Mouse (Mus musculus) midbrain, embryonic 14.5 days (tissue): ENCODE results near the gene Ago3. TPM values are rescaled to one million over a fixed set of nuclear protein-coding genes. Genes with fewer than 3 reads are reported as not detected.
A peak's percentile ranks its signal among the peaks of the same experiment; 100 is the strongest.

Experiments used
- ATAC-seq: fragments of 200-750 bp; cut with Nextera tagmentation; 2 replicates; pipeline ENCODE4 v1.8.0; 2017; ENCODE audit warnings: moderate number of reproducible peaks, moderate library complexity; ENCODE audit not compliant: low FRiP score, low TSS enrichment
- DNase-seq: peaks from one replicate; pipeline ENCODE4 v3.0.0-alpha.2; 2015
- H3K27ac ChIP-seq: fragments of 300-500 bp; sonication (generic); replicated peaks from 2 replicates; pipeline ENCODE4 v1.5.1; 2014; ENCODE audit warnings: mild to moderate bottlenecking, low read depth, low read length, moderate library complexity
- H3K27me3 ChIP-seq: fragments of 300-500 bp; sonication (generic); 2 replicates; pipeline ENCODE4 v1.6.1; 2014; ENCODE audit warnings: low read length, control low read depth, mixed read lengths; ENCODE audit not compliant: control insufficient read depth, insufficient read depth
- H3K36me3 ChIP-seq: fragments of 300-500 bp; sonication (generic); 2 replicates; pipeline ENCODE4 v1.6.1; 2014; ENCODE audit warnings: low read length, control low read depth; ENCODE audit not compliant: control insufficient read depth, insufficient read depth
- H3K4me1 ChIP-seq: fragments of 300-500 bp; sonication (generic); 2 replicates; pipeline ENCODE4 v1.6.1; 2014; ENCODE audit warnings: mild to moderate bottlenecking, antibody characterized with exemption, low read length, control low read depth; ENCODE audit not compliant: control insufficient read depth, insufficient read depth
- H3K4me2 ChIP-seq: fragments of 300-500 bp; sonication (generic); 2 replicates; pipeline ENCODE4 v1.6.1; 2014; ENCODE audit warnings: mild to moderate bottlenecking, low read length, moderate library complexity
- H3K4me3 ChIP-seq: fragments of 300-500 bp; sonication (generic); replicated peaks from 2 replicates; pipeline ENCODE4 v1.5.1; 2014; ENCODE audit warnings: low read depth, low read length
- H3K9ac ChIP-seq: fragments of 300-500 bp; sonication (generic); replicated peaks from 2 replicates; pipeline ENCODE4 v1.6.1; 2014; ENCODE audit warnings: mild to moderate bottlenecking, low read length, moderate library complexity
- H3K9me3 ChIP-seq: fragments of 300-500 bp; sonication (generic); 2 replicates; pipeline ENCODE4 v1.6.1; 2016; ENCODE audit warnings: low read length, control low read depth, mixed read lengths; ENCODE audit not compliant: control insufficient read depth
- WGBS: fragments of 180-500 bp; shearing (Covaris S2); extraction: QIAGEN DNeasy Blood & Tissue Kit; methylation state at CpG from one replicate; pipeline ENCODE4 v1.1.7; 2014; 5-methylcytosine and 5-hydroxymethylcytosine counted together
- polyA plus RNA-seq: library from polyadenylated mRNA; unstranded; fragments of >200 nt; fragmentation: Nextera tagmentation; extraction: Ambion mirVana; gene quantifications from 2 replicates; pipeline ENCODE4 v1.2.1, GENCODE M21; 2014

Gene Ago3
- polyA plus RNA-seq, 1 experiment from 2014 or later: 14.8 TPM

DNA sequence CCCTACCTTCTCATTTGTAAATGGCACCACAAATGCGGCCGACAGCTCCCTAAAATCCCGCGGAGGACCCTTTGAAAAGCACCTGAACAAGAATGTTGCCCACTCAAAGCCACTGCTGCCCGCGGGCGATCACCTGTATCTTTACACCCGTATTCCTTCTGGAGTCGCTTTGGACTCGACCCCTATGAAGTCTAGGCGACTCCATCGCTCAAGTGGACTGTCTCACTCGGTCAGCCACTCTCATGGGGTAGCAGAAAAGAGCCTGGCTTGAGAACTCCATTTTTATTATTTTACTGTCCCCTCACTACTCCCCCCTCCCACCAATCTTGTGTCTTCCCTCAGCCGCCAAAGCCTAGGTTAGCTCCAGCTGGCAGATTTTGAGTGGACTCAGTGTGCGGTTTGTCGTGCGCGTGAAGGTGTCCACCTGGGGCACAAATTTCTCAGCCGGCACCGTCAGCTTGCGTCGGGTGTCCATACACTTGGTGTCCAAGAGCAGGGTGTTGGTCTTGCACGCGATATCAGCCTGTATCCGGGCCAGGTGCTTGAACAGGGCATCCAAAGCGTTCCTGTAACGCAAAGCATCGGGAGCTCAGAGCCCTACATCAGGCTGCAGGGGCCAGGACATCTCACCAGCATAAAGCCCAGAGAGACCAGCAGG is 107.4 kb downstream of the Ago3 start:
- H3K4me2 ChIP-seq: peak overlapping the region; percentile 65
- peaks cover 7% of the 10 kb centered on the region; the same call in 1 of the 2 replicates for H3K27me3 ChIP-seq
- peaks cover 15% of the 10 kb centered on the region for H3K36me3 ChIP-seq
- H3K27ac ChIP-seq: no peak overlapping the region
- no peak overlapping the region; the same call in 1 of the 2 replicates for H3K9ac ChIP-seq
- peak overlapping the region; percentile 70 for H3K4me3 ChIP-seq
- no peak for DNase-seq
- peak; percentile 38 for ATAC-seq
- H3K4me1 ChIP-seq: peaks cover 12% of the 10 kb centered on the region
- H3K9me3 ChIP-seq: no peaks in the 10 kb centered on the region
- 57% methylated on average over 28 of the region's 28 CpGs for WGBS

DNA sequence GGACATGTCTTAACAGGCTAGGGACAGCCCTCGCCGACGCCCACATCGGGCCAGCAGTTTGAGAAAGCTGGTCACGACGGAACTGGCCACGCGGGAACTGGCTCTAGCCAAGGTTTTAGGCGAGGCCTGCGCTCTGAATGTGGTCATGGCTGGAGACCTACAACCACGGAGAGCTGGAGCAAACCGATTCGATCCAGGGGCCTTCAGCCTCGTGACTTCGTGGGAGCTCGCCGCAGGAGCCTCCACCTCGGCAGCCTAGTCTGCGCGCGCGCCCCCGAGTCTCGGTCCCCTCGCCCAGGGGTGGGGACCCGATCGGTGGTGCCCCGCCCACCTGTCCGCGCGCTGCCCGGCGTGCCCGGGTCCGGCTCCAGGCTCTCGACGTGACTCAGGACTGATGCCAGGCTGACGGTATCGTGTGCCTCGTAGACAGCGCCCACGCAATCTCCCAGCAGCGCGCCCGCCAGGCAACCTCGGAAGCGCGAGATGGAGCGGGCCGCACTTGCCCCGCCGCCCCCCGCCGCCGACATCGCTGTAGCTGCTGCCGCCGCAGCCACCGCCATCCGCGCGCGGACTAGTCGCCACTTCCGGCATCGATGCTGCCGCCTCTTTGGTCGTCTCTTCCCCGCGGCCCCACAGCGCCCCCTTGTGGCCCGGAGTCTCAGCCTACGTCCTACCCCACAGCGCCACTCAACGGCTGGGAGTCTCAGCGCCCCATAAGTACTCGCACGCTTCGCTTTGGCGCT is 108.1 kb downstream of the Ago3 start, which contains the start of gene Adprhl2:
Adprhl2 (minus strand) TSS at position 593 of the 743 bp plus-strand sequence.
- under 1% methylated on average over 80 of the region's 80 CpGs for WGBS
- DNase-seq: peak; percentile 99
- Histone ChIP-seq H3K4me2 (peak within 1 kb of the TSS; percentile 65), H3K27ac (peak within 1 kb of the TSS; percentile 84), H3K36me3 (peaks cover 22% of the 10 kb centered on the region), H3K9ac (peak within 1 kb of the TSS; percentile 68), H3K9me3 (no peaks in the 10 kb centered on the region), H3K27me3 (peaks cover 7% of the 10 kb centered on the region; the same call in 1 of the 2 replicates), H3K4me3 (peak within 1 kb of the TSS; percentile 70), H3K4me1 (peaks cover 12% of the 10 kb centered on the region)
- peak; percentile 89 for ATAC-seq

DNA sequence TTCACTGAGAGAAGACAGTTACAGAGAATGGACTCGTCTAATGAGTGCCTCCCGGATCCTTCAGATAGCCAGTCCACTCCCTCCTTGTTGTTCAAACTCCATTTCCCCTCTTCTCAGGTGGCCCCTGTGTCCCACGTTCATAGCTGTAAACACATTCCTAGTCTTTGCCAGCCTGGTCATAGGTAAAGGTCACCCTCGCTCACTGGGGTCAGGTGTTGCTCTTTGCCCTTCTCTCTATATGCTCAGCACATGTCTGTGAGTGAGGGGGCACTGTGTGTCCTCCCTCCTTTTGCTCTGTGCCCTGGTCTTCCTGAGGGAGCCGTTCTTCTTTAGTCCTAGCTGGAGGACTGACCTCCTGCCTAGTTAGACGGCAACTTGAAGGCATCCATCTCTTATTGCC is 109.5 kb downstream of the Ago3 start:
- Histone ChIP-seq H3K36me3 (peaks cover 34% of the 10 kb centered on the region), H3K4me1 (peaks cover 8% of the 10 kb centered on the region), H3K27me3 (peaks cover 7% of the 10 kb centered on the region; the same call in 1 of the 2 replicates), H3K9me3 (no peaks in the 10 kb centered on the region), H3K27ac (no peak overlapping the region), H3K4me2 (no peak overlapping the region; the same call in 1 of the 2 replicates), H3K9ac (no peak overlapping the region), H3K4me3 (no peak overlapping the region)
- 94% methylated on average over 6 of the region's 6 CpGs for WGBS
- DNase-seq (no peak), ATAC-seq (no peak)

DNA sequence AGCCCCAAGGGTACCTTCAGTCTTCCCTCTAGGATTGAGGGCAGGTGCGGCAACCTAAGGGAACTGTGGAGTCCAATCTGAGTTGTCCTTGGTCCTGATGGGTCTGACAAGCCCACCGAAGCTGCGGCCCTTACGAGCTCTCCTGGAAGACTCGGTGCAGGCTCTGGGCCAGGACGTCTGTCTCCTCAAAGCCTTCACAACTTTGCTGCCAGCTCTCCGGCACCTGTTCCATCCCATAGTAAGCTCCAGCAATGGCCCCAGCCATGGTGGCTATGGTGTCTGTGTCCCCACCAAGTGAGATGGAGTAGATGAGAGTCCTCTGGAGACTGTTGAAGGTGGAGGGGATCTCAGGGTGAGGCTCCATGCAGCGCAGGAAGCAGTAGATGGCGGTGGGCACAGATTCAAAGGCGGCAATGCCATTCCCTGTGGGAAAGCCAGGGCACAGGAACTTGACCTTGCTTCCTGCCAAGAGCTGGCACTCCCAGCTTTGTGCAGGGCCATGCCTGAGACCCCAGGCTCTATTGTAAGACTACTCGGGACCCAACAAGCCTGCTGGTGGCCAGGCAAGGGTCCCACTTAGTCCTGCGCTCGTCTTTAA is 112.8 kb downstream of the Ago3 start:
- Histone ChIP-seq H3K27me3 (no peaks in the 10 kb centered on the region), H3K27ac (no peak overlapping the region), H3K4me2 (no peak overlapping the region), H3K4me1 (peaks cover 8% of the 10 kb centered on the region), H3K9ac (no peak overlapping the region), H3K9me3 (no peaks in the 10 kb centered on the region), H3K4me3 (no peak overlapping the region), H3K36me3 (peaks cover 37% of the 10 kb centered on the region)
- ATAC-seq (no peak), DNase-seq (no peak)
- 96% methylated on average over 13 of the region's 13 CpGs for WGBS

DNA sequence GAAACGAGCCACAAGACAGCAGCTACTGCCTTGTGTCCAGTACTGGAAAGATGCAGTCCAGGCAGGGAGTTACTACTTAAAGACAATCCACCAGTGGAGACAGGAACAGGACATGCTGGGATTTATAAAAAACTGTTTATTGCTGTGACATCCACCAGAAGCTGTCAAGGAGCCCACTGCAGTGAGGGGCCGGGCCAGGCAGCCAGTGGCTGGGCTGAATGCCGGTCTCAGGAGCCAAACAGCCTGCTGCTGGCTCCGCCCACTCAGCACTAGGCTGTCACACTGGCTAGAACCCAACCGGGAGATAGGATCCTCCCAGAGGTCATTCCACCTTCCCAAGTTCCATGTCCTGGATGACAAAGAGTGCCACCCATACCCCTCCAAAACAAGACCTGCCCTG is 113.4 kb downstream of the Ago3 start:
- Histone ChIP-seq H3K4me3 (no peak overlapping the region), H3K27me3 (no peaks in the 10 kb centered on the region), H3K9me3 (no peaks in the 10 kb centered on the region), H3K9ac (no peak overlapping the region), H3K27ac (no peak overlapping the region), H3K4me2 (no peak overlapping the region), H3K36me3 (peaks cover 37% of the 10 kb centered on the region), H3K4me1 (peaks cover 8% of the 10 kb centered on the region)
- DNase-seq (no peak), ATAC-seq (no peak)
- WGBS: 52% methylated on average over 5 of the region's 5 CpGs

DNA sequence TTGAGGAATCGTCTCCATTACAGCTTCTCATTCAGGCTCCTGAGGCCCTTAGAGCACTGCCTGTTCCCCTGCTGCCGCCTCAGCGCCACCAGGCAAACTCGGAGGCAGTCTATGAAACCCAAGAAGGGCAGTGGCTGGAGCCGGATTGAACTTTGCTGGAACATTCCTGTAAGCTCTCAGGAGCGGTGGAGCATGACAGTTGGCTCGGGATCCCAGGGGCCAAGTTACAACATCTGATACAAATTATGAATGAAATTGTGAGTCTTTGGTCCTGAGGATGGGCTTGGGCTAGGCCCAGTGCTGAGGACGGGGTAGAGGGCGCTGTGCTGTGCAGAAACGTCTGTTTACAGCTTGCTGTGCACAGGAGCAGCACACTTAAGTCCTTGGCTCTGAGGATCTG is 115.0 kb downstream of the Ago3 start:
- no peak for ATAC-seq
- Histone ChIP-seq H3K9me3 (no peaks in the 10 kb centered on the region), H3K27ac (no peak overlapping the region), H3K4me1 (no peaks in the 10 kb centered on the region), H3K36me3 (peaks cover 37% of the 10 kb centered on the region), H3K27me3 (no peaks in the 10 kb centered on the region), H3K4me2 (no peak overlapping the region), H3K9ac (no peak overlapping the region; the same call in 1 of the 2 replicates), H3K4me3 (no peak overlapping the region)
- WGBS: 40% methylated on average over 10 of the region's 10 CpGs
- DNase-seq: no peak

DNA sequence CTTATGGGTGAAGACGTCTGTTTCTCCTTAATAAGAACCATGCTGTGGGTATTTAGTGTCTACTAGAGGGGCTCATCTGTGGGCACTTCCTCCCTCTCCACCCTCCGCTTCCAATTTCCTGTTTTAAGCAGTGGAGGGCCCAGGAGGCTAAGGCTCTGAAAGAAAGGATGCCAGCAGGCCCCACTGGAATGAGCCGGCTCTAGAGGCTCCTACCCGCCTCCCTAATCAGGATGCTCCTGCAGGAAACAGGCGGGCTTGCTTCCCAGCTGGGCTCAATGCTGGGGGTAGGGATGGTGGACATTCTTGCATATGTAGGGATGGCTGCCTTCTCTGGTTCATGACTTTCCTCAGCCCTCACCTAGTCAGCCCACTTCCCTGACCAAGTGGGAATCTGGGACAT is 116.2 kb downstream of the Ago3 start:
- ATAC-seq (no peak), DNase-seq (no peak)
- no peaks in the 10 kb centered on the region for H3K4me1 ChIP-seq
- no peaks in the 10 kb centered on the region for H3K9me3 ChIP-seq
- H3K9ac ChIP-seq: no peak overlapping the region
- no peak overlapping the region for H3K27ac ChIP-seq
- H3K36me3 ChIP-seq: peaks cover 34% of the 10 kb centered on the region
- no peak overlapping the region for H3K4me3 ChIP-seq
- no peak overlapping the region for H3K4me2 ChIP-seq
- H3K27me3 ChIP-seq: no peaks in the 10 kb centered on the region; the same call in 1 of the 2 replicates
- WGBS: 42% methylated on average over 5 of the region's 5 CpGs

DNA sequence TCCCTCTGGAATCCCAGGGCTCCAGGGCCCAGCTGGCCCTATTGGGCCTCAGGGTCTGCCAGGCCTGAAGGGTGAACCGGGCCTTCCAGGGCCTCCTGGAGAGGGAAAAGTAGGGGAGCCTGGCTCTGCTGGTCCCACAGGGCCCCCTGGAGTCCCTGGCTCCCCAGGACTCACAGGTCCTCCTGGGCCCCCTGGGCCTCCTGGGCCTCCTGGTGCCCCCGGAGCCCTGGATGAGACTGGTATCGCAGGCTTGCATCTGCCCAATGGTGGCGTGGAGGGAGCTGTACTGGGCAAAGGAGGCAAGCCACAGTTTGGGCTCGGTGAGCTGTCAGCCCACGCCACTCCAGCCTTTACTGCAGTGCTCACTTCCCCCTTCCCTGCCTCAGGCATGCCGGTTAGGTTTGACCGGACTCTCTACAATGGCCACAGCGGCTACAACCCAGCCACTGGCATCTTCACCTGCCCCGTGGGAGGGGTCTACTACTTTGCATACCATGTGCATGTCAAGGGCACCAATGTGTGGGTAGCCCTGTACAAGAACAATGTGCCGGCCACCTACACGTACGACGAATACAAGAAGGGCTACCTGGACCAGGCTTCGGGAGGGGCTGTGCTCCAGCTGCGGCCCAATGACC is 117.7 kb downstream of the Ago3 start:
- 90% methylated on average over 16 of the region's 16 CpGs for WGBS
- no peak overlapping the region for H3K4me3 ChIP-seq

More for the DNA sequence above, 117.7 kb downstream of the Ago3 start:
- Histone ChIP-seq H3K9ac (no peak overlapping the region), H3K4me2 (no peak overlapping the region), H3K36me3 (peaks cover 19% of the 10 kb centered on the region), H3K27me3 (no peaks in the 10 kb centered on the region; the same call in 1 of the 2 replicates), H3K4me1 (no peaks in the 10 kb centered on the region), H3K9me3 (no peaks in the 10 kb centered on the region), H3K27ac (no peak overlapping the region)
- no peak for DNase-seq
- no peak for ATAC-seq
